Mouse (Mus musculus) forebrain, embryonic 12.5 days (tissue): ENCODE measurements around the gene Ablim1. TPM values are rescaled to one million over a fixed set of nuclear protein-coding genes. Genes with fewer than 3 reads are reported as not detected.

Source experiments
- ATAC-seq: fragments of 200-750 bp; cut with Nextera tagmentation; 2 replicates; pipeline ENCODE4 v1.8.0; 2017; ENCODE audit warnings: moderate TSS enrichment; ENCODE audit not compliant: low FRiP score
- H3K27ac ChIP-seq: fragments of 300-500 bp; sonication (generic); 2 replicates; pipeline ENCODE4 v1.5.1; 2016; ENCODE audit warnings: mild to moderate bottlenecking
- H3K27me3 ChIP-seq: fragments of 300-500 bp; sonication (generic); 2 replicates; pipeline ENCODE4 v1.6.1; 2016; ENCODE audit warnings: mild to moderate bottlenecking
- H3K36me3 ChIP-seq: fragments of 300-500 bp; sonication (generic); replicated peaks from 2 replicates; pipeline ENCODE4 v1.6.1; 2016; ENCODE audit warnings: mild to moderate bottlenecking
- H3K4me1 ChIP-seq: fragments of 300-500 bp; sonication (generic); 2 replicates; pipeline ENCODE4 v1.6.1; 2016
- H3K4me2 ChIP-seq: fragments of 300-500 bp; sonication (generic); 2 replicates; pipeline ENCODE4 v1.6.1; 2016; ENCODE audit warnings: mild to moderate bottlenecking, moderate library complexity
- H3K4me3 ChIP-seq: fragments of 300-500 bp; sonication (generic); replicated peaks from 2 replicates; pipeline ENCODE4 v1.5.1; 2016; ENCODE audit warnings: mild to moderate bottlenecking
- H3K9ac ChIP-seq: fragments of 300-500 bp; sonication (generic); 2 replicates; pipeline ENCODE4 v1.6.1; 2016; ENCODE audit warnings: mild to moderate bottlenecking
- H3K9me3 ChIP-seq: fragments of 300-500 bp; sonication (generic); 2 replicates; pipeline ENCODE4 v1.6.1; 2016
- WGBS: fragments of 180-500 bp; shearing (Covaris S2); methylation state at CpG from one replicate; pipeline ENCODE4 v1.1.7; 2016; 5-methylcytosine and 5-hydroxymethylcytosine counted together
- polyA plus RNA-seq: library from polyadenylated mRNA; unstranded; fragments of >200 nt; fragmentation: Nextera tagmentation; extraction: Ambion mirVana; gene quantifications from 2 replicates; pipeline ENCODE4 v1.2.1, GENCODE M21; 2016

Gene Ablim1
- polyA plus RNA-seq, 1 experiment from 2014 or later = 17.7 TPM

DNA sequence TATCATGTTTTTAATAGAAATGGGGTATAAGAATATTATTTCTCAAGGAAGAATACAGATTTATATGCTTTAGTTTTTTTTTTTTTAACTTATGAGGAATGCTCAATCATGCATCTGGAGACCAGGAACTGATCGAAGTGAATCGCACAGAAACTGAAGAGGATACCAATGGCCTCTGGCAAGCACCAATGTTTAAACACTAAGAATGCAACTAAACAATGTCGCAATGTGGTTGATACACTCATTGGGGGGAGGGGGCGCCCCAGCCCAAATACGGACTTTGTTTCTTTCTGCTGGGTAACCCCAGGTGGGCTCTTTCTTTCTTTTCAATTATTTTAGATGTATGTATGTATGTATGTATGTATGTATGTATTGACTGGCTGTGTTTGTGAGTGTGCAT lies 90.3 kb downstream of the Ablim1 start:
- Histone ChIP-seq H3K36me3 (no peaks in the 10 kb centered on the region), H3K4me2 (no peak overlapping the region), H3K4me1 (no peaks in the 10 kb centered on the region), H3K4me3 (no peak overlapping the region), H3K9ac (no peak overlapping the region), H3K27me3 (no peaks in the 10 kb centered on the region), H3K27ac (no peak overlapping the region), H3K9me3 (no peaks in the 10 kb centered on the region)
- WGBS = 91% methylated on average over 5 of the region's 5 CpGs
- ATAC-seq = no peak

DNA sequence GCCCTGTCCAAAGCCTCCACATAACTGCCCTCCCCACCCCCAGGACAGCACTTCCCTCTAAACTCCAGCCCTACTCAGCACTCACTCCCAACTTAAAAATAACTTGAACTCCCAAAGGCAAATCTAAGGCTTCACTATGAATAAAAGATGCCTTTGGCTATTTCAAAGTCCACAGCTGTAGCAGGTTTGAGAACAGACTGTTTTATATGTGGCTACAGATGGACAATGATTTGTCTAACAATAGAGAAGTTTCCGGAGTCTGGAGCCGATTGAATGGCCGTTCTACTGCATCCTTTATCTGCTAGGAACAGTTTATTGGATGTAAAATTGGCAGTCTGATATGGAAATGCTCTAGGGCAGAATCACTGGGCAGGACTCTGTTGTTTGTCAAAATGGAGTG lies 91.0 kb downstream of the Ablim1 start:
- 82% methylated on average over 3 of the region's 3 CpGs for WGBS

DNA sequence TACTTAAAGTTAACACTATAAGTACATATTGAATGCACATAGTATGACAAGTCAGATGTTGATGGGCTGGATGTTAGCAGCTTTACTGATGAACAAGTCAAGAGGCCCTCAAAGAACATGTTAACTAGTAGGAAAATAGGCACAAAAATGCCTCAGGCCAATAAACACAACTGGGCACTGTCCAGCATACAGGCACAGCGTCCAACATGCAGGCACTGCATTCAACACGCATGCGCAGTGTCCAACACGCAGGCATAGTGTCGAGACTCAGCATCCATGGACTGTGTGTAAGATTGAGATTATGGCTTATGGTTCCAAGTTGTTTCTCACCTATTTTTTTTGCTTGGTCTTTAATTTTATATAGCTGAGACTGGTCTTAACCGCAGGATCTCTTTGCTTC lies 92.1 kb downstream of the Ablim1 start:
- WGBS = 97% methylated on average over 6 of the region's 6 CpGs
- ATAC-seq = no peak

More for the DNA sequence above, 91.0 kb downstream of the Ablim1 start:
- no peak overlapping the region for H3K27ac ChIP-seq
- no peaks in the 10 kb centered on the region for H3K9me3 ChIP-seq
- H3K27me3 ChIP-seq = no peaks in the 10 kb centered on the region
- H3K36me3 ChIP-seq = no peaks in the 10 kb centered on the region
- no peak for ATAC-seq
- H3K4me3 ChIP-seq = no peak overlapping the region
- no peaks in the 10 kb centered on the region for H3K4me1 ChIP-seq
- no peak overlapping the region for H3K9ac ChIP-seq
- no peak overlapping the region for H3K4me2 ChIP-seq

DNA sequence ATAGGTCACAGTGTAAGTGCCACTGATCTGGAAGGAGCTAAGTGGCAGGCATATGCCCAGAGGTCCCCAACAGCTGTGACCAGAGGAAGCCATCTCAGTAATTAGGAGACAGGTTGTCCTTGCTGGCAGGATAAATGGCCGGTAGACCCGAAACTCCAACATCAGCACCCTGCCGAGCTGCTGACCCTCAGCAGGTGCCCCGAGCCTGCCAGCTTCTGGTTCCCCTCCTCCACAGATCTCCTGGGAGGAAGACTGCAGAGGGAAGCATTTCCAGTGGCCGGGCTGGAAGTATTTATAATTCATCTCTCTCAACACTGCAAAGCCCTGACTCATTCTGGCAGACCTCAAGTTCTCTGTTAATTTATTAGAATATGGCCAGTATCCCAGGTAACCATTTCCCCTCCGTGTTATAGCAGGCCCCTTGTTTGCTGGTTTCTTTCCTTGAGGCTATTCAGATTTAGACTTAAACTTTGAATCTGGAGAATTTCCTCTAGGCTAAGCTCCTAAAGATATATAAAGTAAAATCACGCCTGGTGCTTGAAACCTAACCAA lies 93.0 kb downstream of the Ablim1 start:
- no peak for ATAC-seq
- no peaks in the 10 kb centered on the region for H3K9me3 ChIP-seq
- H3K4me3 ChIP-seq = no peak overlapping the region

More for the DNA sequence above, 92.1 kb downstream of the Ablim1 start:
- Histone ChIP-seq H3K4me2 (no peak overlapping the region), H3K4me3 (no peak overlapping the region), H3K36me3 (no peaks in the 10 kb centered on the region), H3K9ac (no peak overlapping the region), H3K9me3 (no peaks in the 10 kb centered on the region), H3K27ac (no peak overlapping the region), H3K4me1 (no peaks in the 10 kb centered on the region), H3K27me3 (no peaks in the 10 kb centered on the region)

DNA sequence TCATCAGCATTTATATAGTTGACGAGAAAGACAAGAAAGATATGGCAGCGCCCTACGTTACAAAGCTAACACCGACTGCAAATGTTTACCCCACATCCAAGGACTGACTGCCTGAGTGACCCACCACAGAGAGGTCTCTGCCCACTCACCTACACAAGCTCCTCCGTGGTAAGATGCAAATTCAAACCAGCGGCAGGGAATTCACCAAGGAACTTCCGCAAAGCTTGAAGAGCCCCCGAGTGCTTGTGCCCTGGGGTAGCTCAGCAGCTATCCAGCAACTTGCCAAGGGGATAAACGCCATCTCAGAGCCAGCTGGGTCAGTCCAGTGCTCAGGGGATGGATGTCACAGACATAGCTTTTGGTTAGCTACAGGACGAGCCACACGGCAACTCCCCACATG lies 95.0 kb downstream of the Ablim1 start:
- H3K4me3 ChIP-seq = no peak overlapping the region
- whole genome bisulfite sequencing = 72% methylated on average over 11 of the region's 11 CpGs

More for the DNA sequence above, 93.0 kb downstream of the Ablim1 start:
- H3K36me3 ChIP-seq = no peaks in the 10 kb centered on the region
- H3K27me3 ChIP-seq = no peaks in the 10 kb centered on the region
- no peak overlapping the region for H3K27ac ChIP-seq
- no peak overlapping the region for H3K9ac ChIP-seq
- WGBS = 71% methylated on average over 7 of the region's 7 CpGs
- H3K4me2 ChIP-seq = no peak overlapping the region
- no peaks in the 10 kb centered on the region for H3K4me1 ChIP-seq

DNA sequence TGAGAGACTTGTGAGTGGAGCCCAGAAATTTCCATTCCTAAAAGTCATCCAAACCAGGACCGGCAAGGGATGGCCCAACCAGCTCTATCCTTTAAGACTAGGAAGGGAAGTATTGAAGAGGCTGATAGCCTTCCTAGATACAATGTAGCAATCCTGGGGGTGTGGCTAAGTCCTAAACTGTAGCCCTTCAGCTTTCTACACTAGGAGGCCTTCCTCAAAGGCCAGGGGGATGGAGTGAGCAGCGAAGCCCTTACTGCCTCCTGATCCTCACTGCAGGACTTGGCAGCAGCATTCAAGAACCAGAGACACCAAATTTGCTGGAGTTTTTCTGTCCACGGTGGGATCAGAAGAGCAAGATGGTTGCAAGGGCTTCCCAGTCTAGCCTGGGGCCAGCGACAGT lies 97.6 kb downstream of the Ablim1 start:
- H3K9me3 ChIP-seq = no peaks in the 10 kb centered on the region
- no peak overlapping the region for H3K9ac ChIP-seq
- 76% methylated on average over 4 of the region's 4 CpGs for WGBS
- no peak for ATAC-seq
- no peaks in the 10 kb centered on the region for H3K36me3 ChIP-seq
- H3K27me3 ChIP-seq = no peaks in the 10 kb centered on the region
- H3K4me2 ChIP-seq = no peak overlapping the region
- no peaks in the 10 kb centered on the region for H3K4me1 ChIP-seq
- no peak overlapping the region for H3K27ac ChIP-seq
- no peak overlapping the region for H3K4me3 ChIP-seq

More for the DNA sequence above, 95.0 kb downstream of the Ablim1 start:
- Histone ChIP-seq H3K9ac (no peak overlapping the region), H3K36me3 (no peaks in the 10 kb centered on the region), H3K9me3 (no peaks in the 10 kb centered on the region), H3K27me3 (no peaks in the 10 kb centered on the region), H3K27ac (no peak overlapping the region), H3K4me1 (no peaks in the 10 kb centered on the region), H3K4me2 (no peak overlapping the region)
- ATAC-seq = no peak

DNA sequence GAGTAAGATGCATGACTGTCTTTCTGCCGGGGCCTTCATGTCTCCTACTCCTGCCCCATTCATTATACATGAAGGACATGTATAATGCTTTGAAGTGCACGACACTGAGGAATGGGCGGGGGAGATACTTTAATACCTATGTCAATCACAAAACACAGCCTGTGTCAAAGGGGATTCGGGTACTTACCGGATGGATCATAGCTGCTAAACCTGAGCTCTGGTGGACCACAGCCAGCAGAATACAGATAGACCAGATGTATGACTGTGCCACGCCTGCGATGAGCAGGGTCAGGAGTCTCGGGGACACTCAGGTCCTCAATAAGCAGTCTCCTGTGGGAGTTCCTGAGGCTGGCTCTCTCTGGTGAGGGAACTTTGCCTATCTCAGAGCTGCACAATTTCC lies 99.2 kb downstream of the Ablim1 start:
- Histone ChIP-seq H3K9ac (no peak overlapping the region), H3K27ac (no peak overlapping the region), H3K4me2 (no peak overlapping the region), H3K9me3 (no peaks in the 10 kb centered on the region), H3K4me3 (no peak overlapping the region), H3K36me3 (no peaks in the 10 kb centered on the region), H3K4me1 (no peaks in the 10 kb centered on the region), H3K27me3 (no peaks in the 10 kb centered on the region)
- WGBS = 76% methylated on average over 8 of the region's 8 CpGs
- ATAC-seq = no peak

DNA sequence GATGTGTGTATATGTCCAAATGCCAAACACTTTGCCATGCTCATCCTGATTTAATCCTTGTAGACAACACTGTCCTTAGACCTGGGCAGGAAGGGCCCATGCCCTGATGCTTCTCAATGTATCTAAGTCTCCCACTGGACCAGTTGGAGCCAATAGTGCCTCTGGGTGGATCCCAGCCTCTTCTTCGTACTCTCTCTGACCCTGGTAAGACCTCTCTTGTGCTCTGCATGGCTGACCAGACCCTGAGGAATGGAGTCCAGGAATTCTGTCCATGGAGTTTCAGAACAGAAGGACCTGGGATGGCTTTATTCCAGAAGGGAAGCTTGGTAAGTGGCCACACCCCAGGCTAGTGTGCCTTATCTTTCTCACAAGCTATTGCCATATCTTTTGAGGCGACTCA lies 102.3 kb downstream of the Ablim1 start:
- Histone ChIP-seq H3K9ac (no peak overlapping the region), H3K4me2 (no peak overlapping the region), H3K36me3 (no peaks in the 10 kb centered on the region), H3K9me3 (no peaks in the 10 kb centered on the region), H3K4me3 (no peak overlapping the region), H3K27me3 (no peaks in the 10 kb centered on the region), H3K4me1 (no peaks in the 10 kb centered on the region), H3K27ac (no peak overlapping the region)
- whole genome bisulfite sequencing = 89% methylated on average over 2 of the region's 2 CpGs
- no peak for ATAC-seq

DNA sequence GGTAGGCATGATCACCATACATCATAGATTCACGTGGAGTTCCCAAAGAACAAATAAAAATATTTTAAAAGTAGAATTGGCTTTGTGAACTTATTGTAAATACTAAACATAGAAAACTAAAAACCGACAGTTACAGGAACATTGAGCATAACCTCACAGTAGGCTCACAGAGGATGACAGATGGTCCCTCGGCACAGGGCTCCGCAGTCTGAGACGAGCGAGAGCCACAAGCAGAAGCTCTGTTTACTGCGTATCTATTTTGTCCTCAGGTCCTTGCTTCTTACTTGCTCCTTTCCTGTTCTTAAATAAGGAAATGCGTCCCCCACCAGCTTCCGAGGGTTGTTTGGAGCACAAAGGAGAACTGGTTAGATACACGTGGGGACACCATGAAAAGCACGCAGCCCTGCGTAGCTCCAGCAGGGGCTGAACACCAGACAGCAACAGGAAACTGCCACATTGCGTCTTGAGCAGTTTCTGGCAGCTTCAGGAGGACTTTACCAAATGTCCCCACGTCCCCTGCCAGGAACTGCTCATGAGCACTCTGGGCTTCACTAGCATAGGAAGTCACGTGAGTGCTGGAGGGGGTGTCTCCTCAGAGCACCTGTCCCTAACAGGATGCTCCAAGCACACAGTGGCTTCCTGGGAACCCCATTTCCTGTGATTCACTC lies 103.1 kb downstream of the Ablim1 start:
- no peak overlapping the region for H3K9ac ChIP-seq
- H3K27me3 ChIP-seq = no peaks in the 10 kb centered on the region
- no peak overlapping the region for H3K4me3 ChIP-seq
- no peak for ATAC-seq
- no peak overlapping the region for H3K27ac ChIP-seq
- H3K36me3 ChIP-seq = no peaks in the 10 kb centered on the region
- H3K4me1 ChIP-seq = no peaks in the 10 kb centered on the region
- H3K4me2 ChIP-seq = no peak overlapping the region
- 82% methylated on average over 15 of the region's 15 CpGs for WGBS
- H3K9me3 ChIP-seq = no peaks in the 10 kb centered on the region

DNA sequence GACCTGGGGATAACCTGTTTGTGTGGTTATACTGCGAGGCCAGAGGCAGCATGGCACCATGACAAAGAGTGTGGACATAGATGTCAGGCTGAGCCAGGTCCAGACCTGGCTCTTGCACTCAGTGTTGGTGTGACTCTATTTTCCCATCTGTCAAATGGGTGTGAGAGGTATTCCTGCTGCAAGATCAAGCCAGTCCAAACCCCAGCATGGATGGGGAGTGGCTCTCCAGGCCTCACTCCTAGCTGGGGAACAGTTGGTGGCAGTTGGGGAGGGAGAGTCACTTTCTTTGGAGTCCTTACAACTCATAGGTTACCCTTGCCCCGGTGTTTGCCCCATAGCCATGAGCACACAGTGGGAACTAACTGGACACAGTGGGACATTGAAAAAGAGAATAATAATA lies 103.8 kb downstream of the Ablim1 start:
- WGBS = 95% methylated on average over 2 of the region's 2 CpGs
- no peaks in the 10 kb centered on the region for H3K4me1 ChIP-seq
- H3K9ac ChIP-seq = no peak overlapping the region
- no peaks in the 10 kb centered on the region for H3K36me3 ChIP-seq
- H3K27me3 ChIP-seq = no peaks in the 10 kb centered on the region
- ATAC-seq = no peak
- no peak overlapping the region for H3K4me3 ChIP-seq
- no peaks in the 10 kb centered on the region for H3K9me3 ChIP-seq
- no peak overlapping the region for H3K27ac ChIP-seq
- H3K4me2 ChIP-seq = no peak overlapping the region

DNA sequence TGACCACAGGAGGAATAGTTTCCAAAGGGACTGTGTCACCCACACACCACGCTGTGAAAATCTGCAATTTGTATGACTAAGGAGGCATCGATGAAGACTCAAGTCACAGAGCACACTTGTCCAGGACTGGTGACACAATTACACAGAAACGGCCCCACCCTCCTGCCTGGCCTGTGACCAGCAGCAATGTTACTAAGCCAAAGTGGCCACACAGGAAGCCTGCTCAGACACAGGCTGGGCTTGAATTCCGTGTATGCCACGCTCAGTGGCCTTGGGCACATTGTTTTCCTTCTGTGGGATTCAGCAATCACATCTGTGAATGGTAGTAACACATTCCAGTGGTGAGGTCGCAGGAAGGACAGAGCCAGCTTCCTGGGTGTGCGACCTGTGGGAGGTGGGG lies 110.6 kb downstream of the Ablim1 start:
- no peaks in the 10 kb centered on the region for H3K9me3 ChIP-seq
- H3K4me2 ChIP-seq = no peak overlapping the region
- H3K27ac ChIP-seq = no peak overlapping the region
- no peak overlapping the region for H3K9ac ChIP-seq
- peaks cover 5% of the 10 kb centered on the region for H3K4me1 ChIP-seq
- ATAC-seq = no peak
- no peak overlapping the region for H3K4me3 ChIP-seq
- 81% methylated on average over 7 of the region's 7 CpGs for WGBS
- no peaks in the 10 kb centered on the region for H3K36me3 ChIP-seq
- H3K27me3 ChIP-seq = no peaks in the 10 kb centered on the region

DNA sequence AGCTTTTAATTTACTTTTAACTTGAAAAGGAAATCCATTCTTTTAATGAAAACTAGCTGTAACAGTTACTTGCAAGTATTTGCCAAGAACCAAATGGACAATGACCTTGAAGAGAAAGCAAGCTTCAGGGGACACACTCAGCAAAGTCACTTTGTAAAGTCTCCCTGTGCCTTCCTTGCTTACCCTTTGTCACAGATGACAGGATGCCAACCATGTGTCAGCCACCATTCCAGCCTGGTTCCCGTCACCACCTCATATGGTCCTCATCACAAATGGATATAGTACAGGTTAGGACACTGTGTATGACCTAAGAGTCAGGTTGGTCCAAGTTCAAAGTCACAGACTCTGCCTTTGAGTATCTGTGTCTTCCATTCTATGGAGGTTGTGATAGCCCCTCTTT lies 112.2 kb downstream of the Ablim1 start:
- no peak for ATAC-seq
- Histone ChIP-seq H3K27me3 (peaks cover 12% of the 10 kb centered on the region), H3K36me3 (no peaks in the 10 kb centered on the region), H3K9ac (no peak overlapping the region), H3K4me1 (peaks cover 21% of the 10 kb centered on the region), H3K4me2 (no peak overlapping the region), H3K27ac (no peak overlapping the region), H3K4me3 (no peak overlapping the region), H3K9me3 (no peaks in the 10 kb centered on the region)
- 89% methylated on average over 1 of the region's 1 CpGs for WGBS

DNA sequence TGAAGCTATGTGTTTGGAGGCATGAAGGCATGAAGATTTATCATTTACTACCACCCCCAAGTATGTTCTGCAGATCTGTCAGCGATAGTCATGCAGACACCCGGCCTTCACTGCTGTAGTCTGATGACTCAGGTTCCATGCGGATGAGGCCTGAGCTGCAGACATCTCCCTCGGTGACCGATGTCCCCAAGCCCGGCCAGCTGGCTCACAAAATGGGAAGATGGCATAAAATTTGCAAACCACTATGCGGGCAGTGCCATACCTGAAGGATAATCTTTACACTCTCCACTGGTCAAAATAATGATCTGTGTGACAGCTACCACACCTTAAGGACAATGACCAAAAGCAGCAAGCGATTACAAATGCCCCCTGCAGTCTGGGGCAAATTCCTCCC lies 113.6 kb downstream of the Ablim1 start:
- WGBS = 89% methylated on average over 8 of the region's 8 CpGs

More for the DNA sequence above, 113.6 kb downstream of the Ablim1 start:
- Histone ChIP-seq H3K9ac (no peak overlapping the region), H3K27me3 (peaks cover 20% of the 10 kb centered on the region), H3K4me1 (peaks cover 31% of the 10 kb centered on the region), H3K4me2 (no peak overlapping the region), H3K27ac (no peak overlapping the region), H3K9me3 (no peaks in the 10 kb centered on the region), H3K36me3 (no peaks in the 10 kb centered on the region), H3K4me3 (no peak overlapping the region)
- no peak for ATAC-seq
